Mouse (Mus musculus) granulocyte monocyte progenitor cell, adult 5-6 weeks (primary cell): ENCODE results near the gene Gm10073. TPM values are rescaled to one million over a fixed set of nuclear protein-coding genes. Genes with fewer than 3 reads are reported as not detected.

ENCODE experiments used
- ATAC-seq: replicated peaks from 2 replicates; pipeline ENCODE4 v1.8.0; 2016; ENCODE audit warnings: mild to moderate bottlenecking, moderate TSS enrichment, inconsistent platforms; ENCODE audit not compliant: poor library complexity, severe bottlenecking
- total RNA-seq, 2 experiments: library from RNA; stranded (forward) in 1 of 2; stranded (reverse) in 1 of 2; fragments of 200-712, 200-1000 nt in 1 of 2; fragments of >200 nt in 1 of 2; fragmentation: Nextera tagmentation in 1 of 2; gene quantifications; 2 replicates each; pipeline ENCODE4 v1.2.3; 2014 to 2017

Gm10073 gene
- total RNA-seq, 2 experiments from 2014 or later: 8.2 to 29.2 TPM

DNA sequence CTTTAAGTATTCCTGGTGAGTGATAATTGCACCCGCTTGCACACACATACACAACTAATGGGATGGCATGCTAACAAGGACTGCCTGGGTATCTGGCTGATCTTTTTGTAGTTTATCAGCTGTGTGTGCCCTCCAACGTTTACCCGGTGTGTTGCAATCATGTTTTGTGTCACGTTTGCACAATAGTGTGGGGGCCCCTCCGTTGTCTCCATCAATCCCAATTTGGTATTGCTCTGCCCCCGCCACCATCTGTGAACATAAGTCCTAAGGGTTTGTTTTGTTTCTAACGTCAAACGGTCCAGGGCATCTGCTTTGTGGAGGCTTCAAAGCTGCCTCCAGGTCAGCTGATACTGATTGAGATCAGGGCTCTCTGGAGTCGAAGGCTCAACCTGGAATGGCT is 13.4 kb downstream of the Gm10073 start:
- ATAC-seq: peak; percentile 60

DNA sequence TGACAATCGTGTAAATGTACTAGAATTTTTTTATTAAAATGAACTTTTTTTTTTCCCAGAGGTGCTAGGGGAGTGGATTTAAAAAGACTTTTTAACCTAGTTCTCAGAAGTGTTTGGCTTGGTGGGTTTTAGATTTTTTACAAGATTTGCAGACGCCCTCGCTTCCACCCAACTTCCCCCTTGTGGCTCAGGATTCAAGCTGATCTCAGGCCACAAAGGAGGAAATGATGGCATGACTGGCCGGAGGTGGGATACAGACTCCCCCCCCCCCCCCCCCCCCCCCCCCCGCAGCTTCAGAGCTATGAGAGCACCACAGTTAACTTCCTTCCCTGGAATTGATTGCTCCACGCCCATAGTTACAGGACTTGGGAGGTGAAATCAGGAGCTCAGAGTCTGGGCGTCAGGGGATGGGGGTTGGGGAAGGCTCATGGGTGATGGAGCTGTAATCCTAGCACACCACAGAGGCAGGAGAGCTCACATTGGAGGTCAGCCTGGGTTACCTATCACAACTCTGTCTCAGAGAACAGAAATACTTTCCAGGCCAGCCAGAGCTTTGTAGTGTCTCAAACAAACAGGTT is 17.1 kb downstream of the Gm10073 start:
- ATAC-seq: peak; percentile 81

DNA sequence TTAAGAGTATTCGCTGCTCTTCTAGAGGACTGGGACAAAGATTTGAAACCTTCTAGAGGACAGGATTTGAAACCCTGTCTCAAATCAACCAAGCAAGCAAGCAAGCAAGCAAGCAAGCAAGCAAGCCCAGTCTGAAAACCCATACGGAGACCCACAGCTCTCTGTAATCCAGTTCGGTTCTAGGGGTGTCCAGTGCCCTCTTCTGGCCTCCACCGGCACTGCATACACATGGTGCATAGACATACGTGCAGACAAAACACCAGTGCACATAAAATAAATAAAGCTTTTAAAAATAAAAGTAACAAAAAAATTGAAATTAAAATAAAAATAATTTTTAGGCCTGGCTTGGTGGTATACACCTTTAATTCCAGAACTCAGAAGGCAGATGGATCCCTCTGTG is 19.2 kb downstream of the Gm10073 start:
- no peak for ATAC-seq

DNA sequence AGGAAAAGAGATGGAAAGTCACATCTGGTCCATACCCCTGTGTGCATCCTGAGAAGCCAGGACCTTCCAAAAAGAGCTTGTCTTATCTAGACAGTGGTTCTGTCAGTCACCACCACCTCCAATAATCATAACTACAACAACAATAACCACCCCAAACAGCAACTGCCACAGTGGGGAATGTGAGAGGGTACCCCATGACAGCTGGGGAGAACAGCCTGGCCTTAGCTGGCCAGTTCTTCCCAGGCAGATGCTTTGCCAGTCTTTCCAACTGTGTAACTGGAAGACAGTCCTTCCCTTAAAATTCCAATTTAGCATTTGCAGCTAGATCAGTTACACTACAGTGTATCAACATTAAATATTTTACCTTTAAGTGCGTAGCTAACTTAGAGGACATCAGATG is 22.4 kb downstream of the Gm10073 start:
- no peak for ATAC-seq

DNA sequence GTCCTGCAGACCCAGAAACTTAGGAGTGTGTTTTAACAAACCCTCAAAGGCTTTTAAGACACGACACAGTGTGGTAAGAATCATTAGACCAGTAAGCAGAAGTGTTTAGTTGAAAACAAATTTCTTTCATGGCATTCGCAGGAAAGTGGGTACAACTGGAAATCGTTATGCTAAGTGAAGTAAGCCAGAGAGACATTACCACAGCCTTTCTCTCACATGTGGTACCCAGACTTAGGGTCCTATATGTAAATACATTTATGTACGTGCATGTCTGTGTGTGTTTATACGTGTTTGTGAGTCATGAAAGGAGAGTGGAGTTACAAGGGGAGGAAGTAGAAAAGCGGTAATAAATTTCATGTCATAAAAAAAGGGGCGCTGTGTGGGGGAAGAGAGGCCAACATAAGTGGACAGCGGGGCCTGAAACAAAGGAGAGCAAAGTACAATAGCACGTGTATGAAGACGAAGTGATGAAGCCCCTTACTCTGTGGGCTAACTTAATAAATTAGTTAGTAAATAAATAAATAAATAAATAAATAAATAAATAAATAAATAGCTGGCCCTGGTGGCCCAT is 24.8 kb downstream of the Gm10073 start:
- ATAC-seq: peak; percentile 40

DNA sequence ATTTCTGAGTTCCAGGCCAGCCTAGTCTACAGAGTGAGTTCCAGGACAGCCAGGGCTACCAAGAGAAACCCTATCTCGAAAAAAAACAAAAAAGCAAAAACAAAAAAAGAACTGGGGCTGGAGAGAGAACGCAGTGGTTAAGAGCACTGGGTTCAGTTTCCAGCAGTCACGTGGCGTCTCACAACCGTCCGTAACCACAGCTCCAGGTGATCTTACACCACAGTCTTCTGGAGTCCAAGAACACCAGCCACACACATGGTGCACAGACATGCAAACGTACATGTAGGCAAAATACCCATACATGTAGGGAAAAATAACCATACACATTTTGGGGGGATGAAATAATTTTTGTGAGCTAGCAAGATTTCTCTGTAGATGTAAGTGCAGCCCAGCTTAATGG is 26.5 kb downstream of the Gm10073 start:
- ATAC-seq: peak; percentile 64

DNA sequence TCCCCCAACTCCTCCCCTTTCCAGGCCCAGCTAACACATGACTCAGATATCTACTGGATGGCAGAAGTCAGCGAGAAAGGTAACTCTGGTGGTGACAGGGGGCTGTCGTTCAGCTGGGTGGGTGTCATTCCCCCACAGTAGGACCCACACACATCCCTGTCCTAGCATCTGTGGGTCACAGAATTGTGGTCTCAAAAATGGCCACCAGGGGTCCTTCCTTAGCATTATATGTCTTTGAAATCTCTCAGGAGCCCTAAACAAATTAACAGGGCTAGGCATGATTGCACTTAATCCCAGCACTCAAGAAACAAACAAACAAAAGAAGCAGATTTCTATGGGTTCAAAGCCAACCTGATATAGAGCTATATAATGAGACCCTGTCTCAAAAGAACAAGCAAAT is 28.1 kb downstream of the Gm10073 start:
- ATAC-seq: 0 out of 2 replicates have a peak, but pooled peaks have one; percentile 21

DNA sequence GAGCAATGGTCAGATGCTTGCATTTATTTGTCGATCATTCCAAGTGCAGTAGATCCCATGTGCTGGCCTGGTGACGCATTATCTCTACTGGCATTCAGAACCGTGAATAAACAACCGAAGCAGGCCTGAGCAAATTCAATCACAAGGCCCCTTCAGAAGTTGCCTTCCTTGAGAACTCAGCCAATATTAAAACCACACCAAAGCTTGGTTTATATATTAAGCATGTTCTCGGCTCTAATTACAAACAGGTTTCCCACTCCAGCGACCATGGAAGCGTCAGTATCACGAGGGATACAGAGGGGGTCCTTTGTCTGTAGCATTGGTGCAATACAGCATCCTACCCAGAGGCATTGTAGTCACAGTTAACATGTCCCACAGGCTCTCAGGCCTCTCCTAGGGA is 30.2 kb downstream of the Gm10073 start:
- ATAC-seq: no peak

DNA sequence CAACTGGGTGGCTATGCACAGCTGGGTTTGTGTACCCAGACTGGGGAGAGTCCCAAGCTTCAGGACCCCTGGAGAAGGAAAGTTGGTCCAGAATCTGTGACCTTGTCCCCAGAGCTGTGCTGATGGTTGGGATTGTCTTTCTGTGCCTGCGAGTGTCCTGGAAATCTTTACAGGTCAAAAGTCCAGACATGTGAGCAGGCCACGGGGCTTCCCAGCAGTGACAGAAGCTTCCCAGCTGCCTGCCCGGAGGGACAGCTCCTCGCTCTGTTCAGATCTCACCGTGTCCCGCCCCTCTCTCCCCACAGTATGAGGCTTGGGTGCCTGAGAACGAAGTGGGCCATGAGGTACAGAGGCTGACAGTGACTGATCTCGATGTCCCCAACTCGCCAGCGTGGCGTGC is 32.3 kb downstream of the Gm10073 start:
- no peak for ATAC-seq

DNA sequence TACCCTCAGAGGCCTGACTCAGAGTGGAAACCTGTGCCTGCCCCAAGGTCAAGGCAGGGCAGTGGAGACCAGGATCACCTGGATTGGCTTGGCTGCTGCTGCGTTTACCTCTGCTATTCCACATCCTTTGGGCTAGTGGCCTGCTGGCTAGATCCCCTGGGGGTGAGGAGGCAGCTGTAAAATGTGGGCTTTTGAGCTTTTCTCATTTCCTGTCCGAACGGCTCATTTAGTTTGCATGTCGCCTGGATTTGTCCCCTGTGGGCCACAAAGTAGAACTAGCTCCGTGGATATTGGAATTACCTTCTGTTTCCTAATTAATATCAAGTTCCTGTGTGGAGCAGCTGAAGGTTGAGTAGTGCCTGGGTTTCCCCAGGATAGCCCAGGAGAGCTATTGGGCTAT is 34.1 kb downstream of the Gm10073 start:
- no peak for ATAC-seq

DNA sequence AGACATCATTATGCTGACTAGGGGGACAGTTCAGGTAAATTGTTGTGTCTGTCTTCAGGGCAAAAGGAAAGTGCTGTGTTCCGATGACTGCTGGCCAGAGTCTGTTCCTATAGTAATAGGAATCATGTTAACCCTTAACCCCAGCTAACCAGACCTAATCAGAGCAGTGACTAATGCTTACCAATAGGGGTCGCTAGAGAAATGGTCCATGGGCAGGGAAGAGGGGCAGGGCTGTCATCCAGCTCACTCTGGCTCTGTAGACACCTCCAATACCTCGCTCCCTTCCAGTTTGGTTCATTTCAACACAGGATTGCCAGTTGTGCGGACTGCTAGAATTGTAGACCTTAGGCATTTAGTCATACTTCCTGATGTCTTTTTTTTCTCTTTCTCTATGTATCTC is 37.8 kb downstream of the Gm10073 start:
- peak; percentile 61 for ATAC-seq

DNA sequence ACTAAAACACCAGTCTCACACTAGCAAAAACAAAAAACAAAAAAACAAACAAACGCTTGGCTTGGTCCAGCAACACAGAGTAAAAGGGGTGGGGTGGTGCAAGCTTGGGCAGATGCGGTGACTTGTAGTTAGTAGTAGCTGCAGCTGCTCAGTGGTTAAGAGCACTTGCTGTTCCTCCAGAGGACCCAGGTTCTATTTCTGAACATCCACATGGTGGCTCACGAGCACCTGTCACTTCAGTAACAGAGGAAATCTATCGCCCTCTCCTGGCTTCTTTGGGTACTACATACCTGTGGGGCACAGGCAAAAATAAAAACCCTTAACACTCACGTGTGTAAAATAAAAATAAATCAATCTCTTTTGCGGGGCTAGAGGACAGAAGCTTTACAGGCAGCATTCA is 38.8 kb downstream of the Gm10073 start:
- ATAC-seq: peak; percentile 65

DNA sequence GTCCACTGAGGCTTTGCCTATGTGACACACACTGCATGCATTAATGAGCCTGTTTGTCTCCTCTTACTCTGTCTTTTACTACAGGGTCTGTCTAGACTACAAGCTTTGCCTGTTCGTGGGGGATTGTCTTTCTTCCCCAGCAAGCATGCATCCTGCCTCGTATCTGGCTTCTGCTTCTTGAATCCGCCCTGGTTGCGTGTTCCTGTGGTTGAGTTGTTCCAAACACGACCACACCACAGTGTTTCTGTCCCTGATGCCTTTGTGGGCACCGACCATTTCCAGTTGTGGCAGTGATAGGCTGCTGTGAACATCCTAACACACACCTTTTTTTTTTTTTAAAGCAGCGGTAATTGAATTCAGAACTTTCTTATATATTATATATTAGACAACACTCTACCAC is 39.6 kb downstream of the Gm10073 start:
- peak; percentile 50; the same call in 1 of the 2 replicates for ATAC-seq

DNA sequence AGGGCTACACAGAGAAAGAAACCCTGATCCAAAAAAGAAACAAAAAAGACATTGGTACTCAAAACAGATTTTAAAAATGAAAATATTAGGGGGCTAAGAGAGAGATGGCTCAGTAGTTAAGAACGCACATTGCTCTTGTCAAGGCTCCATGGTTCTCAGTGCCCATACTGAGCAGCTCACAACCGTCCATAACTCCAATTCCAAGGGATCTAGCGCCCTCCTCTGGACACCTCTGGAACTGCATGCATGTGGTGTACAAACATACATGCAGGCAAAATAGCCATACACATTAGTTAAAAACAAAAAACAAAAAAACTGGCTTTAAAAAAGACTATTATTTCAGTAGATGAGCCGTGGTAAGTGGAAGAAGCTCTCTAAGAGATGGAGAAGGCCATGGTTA is 42.7 kb downstream of the Gm10073 start:
- ATAC-seq: no peak

DNA sequence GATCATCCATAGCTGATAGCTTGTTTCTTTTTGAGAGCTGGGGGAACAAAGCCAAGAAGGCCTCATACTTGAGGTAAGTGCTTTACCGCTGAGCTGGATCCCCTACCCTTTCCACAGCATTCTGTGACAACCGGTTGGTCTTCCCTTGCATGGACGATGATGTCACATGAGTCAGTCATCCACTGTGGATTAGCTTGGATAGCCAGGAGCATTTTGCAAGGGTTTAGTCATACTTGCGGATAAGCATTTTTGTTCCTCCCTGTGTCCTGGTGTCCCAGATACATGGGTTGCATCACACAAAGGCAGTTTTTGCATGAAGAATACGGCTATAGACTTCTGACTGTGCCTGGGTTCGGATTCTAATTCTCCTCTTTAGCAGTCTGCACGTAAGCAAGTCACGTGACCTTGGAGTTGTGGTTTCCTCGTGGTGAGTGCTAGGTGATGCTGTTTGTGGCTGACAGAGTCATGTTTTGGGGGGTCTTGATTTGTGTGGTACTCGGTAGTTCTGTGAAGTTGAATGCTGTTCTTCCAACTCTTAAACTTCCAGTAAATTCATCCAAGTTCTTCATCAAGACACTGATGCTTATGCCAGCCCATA is 43.3 kb downstream of the Gm10073 start:
- no peak for ATAC-seq

DNA sequence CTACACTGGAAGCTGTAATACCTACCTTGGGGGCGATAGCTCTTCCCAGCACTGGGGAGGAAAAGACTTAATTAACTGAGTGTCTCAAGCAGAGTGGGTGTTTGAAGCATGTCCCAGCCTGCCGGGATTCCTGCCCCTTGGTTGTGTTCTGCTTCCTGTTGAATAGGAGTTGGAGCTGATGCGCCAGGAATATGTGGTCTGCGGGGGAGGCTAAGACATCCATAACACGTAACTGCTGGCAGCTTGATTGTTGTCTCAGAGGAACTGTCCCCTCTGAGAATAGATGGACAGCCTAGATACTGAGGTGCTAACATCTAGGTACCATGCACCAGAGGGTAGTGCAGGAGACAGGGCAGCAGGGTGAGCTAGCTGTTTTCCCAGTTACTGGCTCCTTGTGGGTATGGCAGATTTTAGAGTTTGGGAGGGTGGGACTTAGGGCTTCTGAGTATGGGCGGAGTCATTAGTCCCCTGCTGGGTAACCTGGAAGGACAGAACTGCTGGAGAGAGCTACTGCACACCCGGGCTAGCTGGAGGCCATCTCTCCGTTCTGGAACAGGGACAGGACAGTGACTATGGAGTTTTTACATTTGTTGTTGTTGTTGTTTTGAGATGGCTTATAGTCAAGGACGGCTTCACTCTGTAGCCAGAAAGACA is 44.5 kb downstream of the Gm10073 start:
- ATAC-seq: no peak

DNA sequence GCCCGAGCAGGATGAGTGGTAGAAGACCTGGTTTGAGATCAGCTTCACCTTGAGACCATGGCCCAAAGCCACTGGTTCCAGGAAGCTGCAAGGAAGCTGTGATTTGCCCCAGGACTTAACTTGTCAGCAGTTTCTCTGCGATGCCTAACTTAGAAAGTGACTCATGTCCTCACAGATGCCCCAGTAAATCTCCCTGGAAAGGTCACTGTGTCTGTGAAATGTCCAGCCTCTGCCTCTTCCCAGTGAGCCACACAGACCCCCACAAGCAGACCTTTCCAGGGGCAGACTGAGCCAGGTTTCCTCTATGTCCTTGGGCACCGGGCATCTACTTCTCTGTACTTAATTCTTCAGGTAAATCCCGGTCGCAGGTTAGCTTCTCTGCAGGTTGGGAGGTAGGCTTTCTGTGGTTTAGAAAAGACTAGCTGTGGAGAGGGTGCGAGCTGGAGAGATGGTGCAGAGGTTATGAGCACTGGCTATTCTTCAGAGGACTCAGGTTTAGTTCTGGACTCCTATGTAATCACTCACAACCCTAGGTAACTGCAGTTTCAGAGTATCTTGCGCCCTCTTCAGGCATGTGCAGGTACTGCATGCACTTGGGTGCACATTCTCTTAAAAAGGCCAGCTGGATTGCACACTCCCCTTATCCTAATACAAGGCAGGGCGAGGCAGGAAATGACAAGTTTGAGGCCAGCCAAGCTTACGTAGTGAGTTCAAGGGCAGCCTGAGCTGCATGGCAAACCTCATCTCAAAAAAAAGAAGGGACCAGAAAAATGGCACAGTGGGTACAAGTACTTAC is 45.8 kb downstream of the Gm10073 start:
- ATAC-seq: peak; percentile 27; the same call in 1 of the 2 replicates

DNA sequence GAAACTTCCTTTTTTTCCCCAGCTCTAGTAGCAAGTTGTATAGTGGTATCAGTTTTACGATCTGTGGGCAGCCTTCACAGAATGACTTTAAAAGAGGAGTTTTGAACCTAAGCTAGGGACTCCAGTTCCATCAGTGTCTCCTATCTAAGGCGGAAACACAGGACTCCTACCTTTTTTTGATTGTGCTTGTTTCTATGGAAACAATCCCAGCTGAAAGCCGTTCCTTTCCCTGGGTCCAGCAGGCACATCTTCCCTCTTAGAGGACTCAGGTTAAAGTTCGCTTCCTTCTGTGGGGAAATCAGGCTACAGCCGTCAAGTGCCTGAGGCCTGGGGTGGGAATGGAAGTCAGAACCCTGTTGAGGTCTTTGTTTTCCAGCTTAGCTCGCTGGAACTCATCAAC is 46.5 kb downstream of the Gm10073 start:
- no peak for ATAC-seq
